Comparison of ENCODE assay signal across 19 mouse cellular contexts in genomic region chr13:110219195-110219594, GRCm38 (mm10).
DNase-seq lines count a peak whose midpoint lies in the region; ATAC-seq and TF ChIP-seq lines count a peak whose summit lies in the region.
"Had no signal": no experiment of that assay in that cellular context is flagged by ENCODE, and none has a peak within 500 bp of the region (broad histone marks: within the 10 kb centered on the region; RNA-seq: fewer than 3 reads in every experiment).

No protein-coding gene starts in this region.

- H3K27ac ChIP-seq in hindbrain, embryonic 11.5 days (ENCODE audit: low read depth, low read length), result no peak overlapping the region
- H3K27ac ChIP-seq in hindbrain, embryonic 10.5 days, result no peak overlapping the region
- 0 out of 2 replicates have a peak overlapping the region, but pooled peaks have one; percentile 34 for H3K27ac ChIP-seq in hindbrain, embryonic 15.5 days (replicated peaks)
- H3K27ac ChIP-seq in neural tube, embryonic 15.5 days (replicated peaks), result peak overlapping the region; percentile 54; the same call in 1 of the 2 replicates
- H3K27ac ChIP-seq: heart, adult 2 months; kidney, postnatal 0 days; limb, embryonic 13.5 days; liver, embryonic 13.5 days had no signal

- peak; percentile 35; the same call in 1 of the 2 replicates for ATAC-seq in hindbrain, embryonic 11.5 days (ENCODE audit: low FRiP score)
- ATAC-seq in hindbrain, embryonic 15.5 days (ENCODE audit: low FRiP score, low read depth), result peak; percentile 27; the same call in 1 of the 2 replicates
- ATAC-seq in neural tube, embryonic 15.5 days (ENCODE audit: low FRiP score), result peak; percentile 47; the same call in 1 of the 2 replicates
- ATAC-seq: intestine, postnatal 0 days had no signal

- no peaks in the 10 kb centered on the region for H3K36me3 ChIP-seq in hindbrain, embryonic 11.5 days (ENCODE audit: control insufficient read depth, insufficient read depth, low read length)
- no peaks in the 10 kb centered on the region for H3K36me3 ChIP-seq in hindbrain, embryonic 10.5 days
- no peaks in the 10 kb centered on the region for H3K36me3 ChIP-seq in hindbrain, embryonic 15.5 days
- H3K36me3 ChIP-seq in neural tube, embryonic 15.5 days, result no peaks in the 10 kb centered on the region
- H3K36me3 ChIP-seq: G1E; limb, embryonic 13.5 days; liver, embryonic 13.5 days had no signal

- no peaks in the 10 kb centered on the region for H3K4me1 ChIP-seq in hindbrain, embryonic 11.5 days (replicated peaks; ENCODE audit: control insufficient read depth, insufficient read depth, low read length)
- H3K4me1 ChIP-seq in hindbrain, embryonic 10.5 days (replicated peaks), result no peaks in the 10 kb centered on the region
- peaks cover 10% of the 10 kb centered on the region; the same call in 1 of the 2 replicates for H3K4me1 ChIP-seq in hindbrain, embryonic 15.5 days (replicated peaks)
- peaks cover 8% of the 10 kb centered on the region; the same call in 1 of the 2 replicates for H3K4me1 ChIP-seq in neural tube, embryonic 15.5 days
- H3K4me1 ChIP-seq: limb, embryonic 13.5 days; liver, embryonic 13.5 days had no signal

- intact Hi-C loops in heart, postnatal 10 days (cut with DNase I), result no loop called here

- no peak for DNase-seq in hindbrain, embryonic 11.5 days (ENCODE audit: low spot score)
- DNase-seq in hindbrain, embryonic 10.5 days (ENCODE audit: low spot score), result no peak
- DNase-seq in brain, embryonic 14.5 days (ENCODE audit: low read depth), result peak; percentile 36
- no peak for DNase-seq in heart, postnatal 10 days
- no peak for DNase-seq in cerebellum, adult 9-10 months
- DNase-seq: cerebellum, adult 8-10 months; heart, adult 2 months; heart, postnatal 4 days; layer of hippocampus, postnatal 36 days; liver, embryonic 13.5 days; lung, embryonic 14.5 days; lung, postnatal 4 days; thymus, postnatal 36 days had no signal

- TF ChIP-seq CTCF in brain, embryonic 14.5 days (IDR thresholded peaks at IDR 0.05; ENCODE audit: borderline replicate concordance, extremely low read depth, insufficient read depth, insufficient read length), result no peak

- TF ChIP-seq POLR2A in brain, embryonic 14.5 days (IDR thresholded peaks at IDR 0.05; ENCODE audit: borderline replicate concordance, extremely low read depth, insufficient read depth, insufficient read length, poor library complexity, severe bottlenecking), result no peak

- H3K4me3 ChIP-seq in hindbrain, embryonic 11.5 days (ENCODE audit: low read depth, low read length), result no peak overlapping the region
- no peak overlapping the region for H3K4me3 ChIP-seq in hindbrain, embryonic 10.5 days
- H3K4me3 ChIP-seq in hindbrain, embryonic 15.5 days, result no peak overlapping the region
- H3K4me3 ChIP-seq in neural tube, embryonic 15.5 days (replicated peaks), result no peak overlapping the region
- H3K4me3 ChIP-seq: heart, adult 2 months; limb, embryonic 13.5 days; liver, embryonic 13.5 days had no signal

- H3K4me2 ChIP-seq in hindbrain, embryonic 11.5 days (replicated peaks; ENCODE audit: low read depth, low read length), result no peak overlapping the region
- no peak overlapping the region for H3K4me2 ChIP-seq in hindbrain, embryonic 15.5 days
- H3K4me2 ChIP-seq in neural tube, embryonic 15.5 days, result no peak overlapping the region
- H3K4me2 ChIP-seq: limb, embryonic 13.5 days; liver, embryonic 13.5 days; lung, embryonic 14.5 days had no signal

- WGBS in hindbrain, embryonic 11.5 days, result 68% methylated on average over 7 of the region's 7 CpGs
- 65% methylated on average over 7 of the region's 7 CpGs for WGBS in hindbrain, embryonic 10.5 days
- WGBS in hindbrain, embryonic 15.5 days, result 30% methylated on average over 7 of the region's 7 CpGs
- 37% methylated on average over 7 of the region's 7 CpGs for WGBS in neural tube, embryonic 15.5 days

- no peak overlapping the region for H3K9ac ChIP-seq in hindbrain, embryonic 11.5 days (ENCODE audit: low read depth, low read length)
- H3K9ac ChIP-seq in hindbrain, embryonic 15.5 days, result no peak overlapping the region
- H3K9ac ChIP-seq in neural tube, embryonic 15.5 days (replicated peaks), result no peak overlapping the region
- H3K9ac ChIP-seq: limb, embryonic 13.5 days; liver, embryonic 13.5 days; lung, embryonic 14.5 days had no signal

- H3K9me3 ChIP-seq in hindbrain, embryonic 11.5 days (ENCODE audit: control insufficient read depth, low read length), result no peaks in the 10 kb centered on the region
- H3K9me3 ChIP-seq in hindbrain, embryonic 10.5 days, result no peaks in the 10 kb centered on the region
- no peaks in the 10 kb centered on the region for H3K9me3 ChIP-seq in hindbrain, embryonic 15.5 days
- H3K9me3 ChIP-seq in neural tube, embryonic 15.5 days (replicated peaks), result no peaks in the 10 kb centered on the region
- H3K9me3 ChIP-seq: G1E; limb, embryonic 13.5 days; liver, embryonic 13.5 days had no signal

- H3K27me3 ChIP-seq in hindbrain, embryonic 11.5 days (ENCODE audit: control insufficient read depth, insufficient read depth, low read length), result no peaks in the 10 kb centered on the region
- no peaks in the 10 kb centered on the region for H3K27me3 ChIP-seq in hindbrain, embryonic 10.5 days (ENCODE audit: insufficient read depth, poor library complexity, severe bottlenecking)
- no peaks in the 10 kb centered on the region for H3K27me3 ChIP-seq in hindbrain, embryonic 15.5 days
- no peaks in the 10 kb centered on the region for H3K27me3 ChIP-seq in neural tube, embryonic 15.5 days (replicated peaks)
- H3K27me3 ChIP-seq: limb, embryonic 13.5 days; liver, embryonic 13.5 days had no signal

Comparison
In these comparisons a context has a peak if more than half of its experiments do, and no peak if none do; other contexts are left out.
1. H3K27ac ChIP-seq: peak in hindbrain, embryonic 15.5 days (single experiment) and neural tube, embryonic 15.5 days (single experiment); none in hindbrain, embryonic 11.5 days (single experiment) and hindbrain, embryonic 10.5 days (single experiment).
2. Peak in every context shown above with its lines, with median percentiles within 50 percentile points of each other: ATAC-seq.